Mouse (Mus musculus): ENCODE data around the gene Map4.
"Not testable (repeated sequence)": the region's sequence is repeated elsewhere in the genome, so short reads cannot be mapped to it uniquely, and the experiment has no call there.

The Map4 gene

GRCm38 (mm10) chr9:109930063-109930462 is 1.2 kb upstream of the Map4 start:
- DNase-seq: no peak

- DNase-seq: peak; percentile 9
Measured at GRCm38 (mm10) chr9:109930752-109931151, 508 bp upstream of the Map4 start.

GRCm38 (mm10) chr9:109932361-109932755 is 1.1 kb downstream of the Map4 start:
- no peak for DNase-seq

GRCm38 (mm10) chr9:109932756-109933375 is 1.6 kb downstream of the Map4 start:
- peak; percentile 20 for DNase-seq

- DNase-seq: peak; percentile 9
Measured at GRCm38 (mm10) chr9:109939401-109939800, 8.1 kb downstream of the Map4 start.

GRCm38 (mm10) chr9:109942796-109943195 is 11.5 kb downstream of the Map4 start:
- no peak for DNase-seq

GRCm38 (mm10) chr9:109944712-109945111 is 13.5 kb downstream of the Map4 start:
- no peak for DNase-seq

GRCm38 (mm10) chr9:109948546-109948945 is 17.3 kb downstream of the Map4 start:
- no peak for DNase-seq

GRCm38 (mm10) chr9:109949801-109950200 is 18.5 kb downstream of the Map4 start:
- DNase-seq: no peak

GRCm38 (mm10) chr9:109953538-109953937 is 22.3 kb downstream of the Map4 start:
- no peak for DNase-seq

- no peak for DNase-seq
Measured at GRCm38 (mm10) chr9:109954631-109955030, 23.4 kb downstream of the Map4 start.

- no peak for DNase-seq
Measured at GRCm38 (mm10) chr9:109959456-109960150, 28.3 kb downstream of the Map4 start.

- no peak for DNase-seq
Measured at GRCm38 (mm10) chr9:109960593-109960992, 29.3 kb downstream of the Map4 start.

- no peak for DNase-seq
Measured at GRCm38 (mm10) chr9:109964761-109965160, 33.5 kb downstream of the Map4 start.

- DNase-seq: no peak
Measured at GRCm38 (mm10) chr9:109968351-109969116, 37.3 kb downstream of the Map4 start.

- DNase-seq: no peak
Measured at GRCm38 (mm10) chr9:109969181-109969580, 37.9 kb downstream of the Map4 start.

GRCm38 (mm10) chr9:109969792-109970336 is 38.6 kb downstream of the Map4 start:
- no peak for DNase-seq

GRCm38 (mm10) chr9:109971711-109972110 is 40.5 kb downstream of the Map4 start:
- not testable (repeated sequence) for DNase-seq

GRCm38 (mm10) chr9:109980223-109980622 is 49.0 kb downstream of the Map4 start:
- DNase-seq: not testable (repeated sequence)

- DNase-seq: peak; percentile 69
Measured at GRCm38 (mm10) chr9:109985416-109985815, 54.2 kb downstream of the Map4 start.

GRCm38 (mm10) chr9:109989084-109989483 is 57.8 kb downstream of the Map4 start:
- no peak for DNase-seq

- no peak for DNase-seq
Measured at GRCm38 (mm10) chr9:109997441-109997840, 66.2 kb downstream of the Map4 start.

GRCm38 (mm10) chr9:110001946-110002345 is 70.7 kb downstream of the Map4 start:
- no peak for DNase-seq

GRCm38 (mm10) chr9:110002413-110002812 is 71.2 kb downstream of the Map4 start:
- no peak for DNase-seq

Measured in thymus, postnatal 14 days (tissue).